Mouse (Mus musculus) midbrain, embryonic 16.5 days (tissue): Measurements from ENCODE around the gene Trap1. TPM values are rescaled to one million over a fixed set of nuclear protein-coding genes. Genes with fewer than 3 reads are reported as not detected.
"Not testable (repeated sequence)": the region's sequence is repeated elsewhere in the genome, so short reads cannot be mapped to it uniquely, and the experiment has no call there.

Experiments
- ATAC-seq: fragments of 200-750 bp; cut with Nextera tagmentation; 2 replicates; pipeline ENCODE4 v1.8.0; 2017; ENCODE audit warnings: moderate TSS enrichment
- H3K27ac ChIP-seq: fragments of 300-500 bp; sonication (generic); 2 replicates; pipeline ENCODE4 v1.5.1; 2014; ENCODE audit warnings: mild to moderate bottlenecking, low read length, mixed read lengths
- H3K27me3 ChIP-seq: fragments of 300-500 bp; sonication (generic); 2 replicates; pipeline ENCODE4 v1.6.1; 2014; ENCODE audit warnings: low read depth, low read length, mixed read lengths; ENCODE audit not compliant: control insufficient read depth, insufficient read depth
- H3K36me3 ChIP-seq: fragments of 300-500 bp; sonication (generic); 2 replicates; pipeline ENCODE4 v1.6.1; 2014; ENCODE audit warnings: mild to moderate bottlenecking, low read length, moderate library complexity, mixed read lengths; ENCODE audit not compliant: control insufficient read depth, insufficient read depth
- H3K4me1 ChIP-seq: fragments of 300-500 bp; sonication (generic); 2 replicates; pipeline ENCODE4 v1.6.1; 2014; ENCODE audit warnings: mild to moderate bottlenecking, low read length, mixed read lengths; ENCODE audit not compliant: control insufficient read depth, insufficient read depth
- H3K4me2 ChIP-seq: fragments of 300-500 bp; sonication (generic); 2 replicates; pipeline ENCODE4 v1.6.1; 2014; ENCODE audit warnings: mild to moderate bottlenecking, low read length, mixed read lengths
- H3K4me3 ChIP-seq: fragments of 300-500 bp; sonication (generic); 2 replicates; pipeline ENCODE4 v1.5.1; 2014; ENCODE audit warnings: low read depth, mild to moderate bottlenecking, low read length, moderate library complexity, mixed read lengths
- H3K9ac ChIP-seq: fragments of 300-500 bp; sonication (generic); 2 replicates; pipeline ENCODE4 v1.6.1; 2014; ENCODE audit warnings: low read depth, low read length, mixed read lengths
- H3K9me3 ChIP-seq: fragments of 300-500 bp; sonication (generic); replicated peaks from 2 replicates; pipeline ENCODE4 v1.6.1; 2014; ENCODE audit warnings: mild to moderate bottlenecking, low read length, mixed read lengths; ENCODE audit not compliant: control insufficient read depth, poor library complexity, severe bottlenecking
- WGBS: fragments of 180-500 bp; shearing (Covaris S2); extraction: QIAGEN DNeasy Blood & Tissue Kit; methylation state at CpG from one replicate; pipeline ENCODE4 v1.1.7; 2014; 5-methylcytosine and 5-hydroxymethylcytosine counted together
- polyA plus RNA-seq: library from polyadenylated mRNA; unstranded; fragments of >200 nt; fragmentation: Nextera tagmentation; extraction: Ambion mirVana; gene quantifications from 2 replicates; pipeline ENCODE4 v1.2.1, GENCODE M21; 2015

The Trap1 gene
- polyA plus RNA-seq, 1 experiment from 2014 or later: 53.2 TPM

- ATAC-seq: no peak
Observed at GRCm38 (mm10) chr16:4031441-4032274, 46.0 kb downstream of the Trap1 start.

GRCm38 (mm10) chr16:4030501-4030900 lies 47.1 kb downstream of the Trap1 start:
- ATAC-seq: no peak
- 95% methylated on average over 10 of the region's 10 CpGs for WGBS
- H3K9ac ChIP-seq: no peak overlapping the region
- no peaks in the 10 kb centered on the region for H3K36me3 ChIP-seq
- no peaks in the 10 kb centered on the region for H3K27me3 ChIP-seq
- no peaks in the 10 kb centered on the region for H3K9me3 ChIP-seq
- no peak overlapping the region for H3K27ac ChIP-seq
- no peak overlapping the region for H3K4me2 ChIP-seq
- H3K4me3 ChIP-seq: no peak overlapping the region
- H3K4me1 ChIP-seq: no peaks in the 10 kb centered on the region

More at GRCm38 (mm10) chr16:4031441-4032274, 46.0 kb downstream of the Trap1 start:
- Histone ChIP-seq H3K4me1 (no peaks in the 10 kb centered on the region), H3K36me3 (no peaks in the 10 kb centered on the region), H3K4me3 (no peak overlapping the region), H3K4me2 (no peak overlapping the region), H3K27ac (no peak overlapping the region), H3K27me3 (no peaks in the 10 kb centered on the region), H3K9ac (no peak overlapping the region), H3K9me3 (no peaks in the 10 kb centered on the region)
- 78% methylated on average over 6 of the region's 6 CpGs for WGBS

GRCm38 (mm10) chr16:4029371-4029841 lies 48.2 kb downstream of the Trap1 start:
- ATAC-seq: no peak
- Histone ChIP-seq H3K9me3 (no peaks in the 10 kb centered on the region), H3K9ac (no peak overlapping the region), H3K36me3 (no peaks in the 10 kb centered on the region), H3K27me3 (no peaks in the 10 kb centered on the region), H3K4me2 (no peak overlapping the region), H3K4me1 (no peaks in the 10 kb centered on the region), H3K27ac (no peak overlapping the region), H3K4me3 (no peak overlapping the region)
- 77% methylated on average over 5 of the region's 5 CpGs for WGBS

- H3K4me3 ChIP-seq: no peak overlapping the region
- H3K27ac ChIP-seq: no peak overlapping the region
- no peaks in the 10 kb centered on the region for H3K27me3 ChIP-seq
- H3K9ac ChIP-seq: no peak overlapping the region
- H3K4me2 ChIP-seq: no peak overlapping the region
- ATAC-seq: no peak
- WGBS: 86% methylated on average over 3 of the region's 3 CpGs
- H3K36me3 ChIP-seq: no peaks in the 10 kb centered on the region
- no peaks in the 10 kb centered on the region for H3K4me1 ChIP-seq
- no peaks in the 10 kb centered on the region for H3K9me3 ChIP-seq
Observed at GRCm38 (mm10) chr16:4027211-4027610, 50.4 kb downstream of the Trap1 start.

- Histone ChIP-seq H3K27ac (no peak overlapping the region), H3K9ac (no peak overlapping the region), H3K4me3 (no peak overlapping the region), H3K9me3 (no peaks in the 10 kb centered on the region), H3K36me3 (no peaks in the 10 kb centered on the region), H3K4me1 (no peaks in the 10 kb centered on the region), H3K27me3 (no peaks in the 10 kb centered on the region), H3K4me2 (no peak overlapping the region)
- no peak for ATAC-seq
- WGBS: 70% methylated on average over 1 of the region's 1 CpGs
Observed at GRCm38 (mm10) chr16:4026672-4027071, 51.0 kb downstream of the Trap1 start.

- Histone ChIP-seq H3K9ac (no peak overlapping the region), H3K27ac (no peak overlapping the region), H3K36me3 (no peaks in the 10 kb centered on the region), H3K4me3 (no peak overlapping the region), H3K4me2 (no peak overlapping the region), H3K9me3 (no peaks in the 10 kb centered on the region), H3K4me1 (no peaks in the 10 kb centered on the region), H3K27me3 (no peaks in the 10 kb centered on the region)
- WGBS: 73% methylated on average over 4 of the region's 4 CpGs
- no peak for ATAC-seq
Observed at GRCm38 (mm10) chr16:4022719-4023118, 54.9 kb downstream of the Trap1 start.

- no peak for ATAC-seq
- Histone ChIP-seq H3K9ac (no peak overlapping the region), H3K36me3 (no peaks in the 10 kb centered on the region), H3K4me3 (no peak overlapping the region), H3K4me1 (no peaks in the 10 kb centered on the region), H3K27ac (no peak overlapping the region), H3K4me2 (no peak overlapping the region), H3K9me3 (no peaks in the 10 kb centered on the region), H3K27me3 (no peaks in the 10 kb centered on the region)
- WGBS: 91% methylated on average over 1 of the region's 1 CpGs
Observed at GRCm38 (mm10) chr16:4021241-4021640, 56.4 kb downstream of the Trap1 start.

- not testable (repeated sequence) for H3K9me3 ChIP-seq, H3K27me3 ChIP-seq, ATAC-seq, H3K27ac ChIP-seq, H3K9ac ChIP-seq, H3K4me1 ChIP-seq, H3K4me2 ChIP-seq, H3K4me3 ChIP-seq, H3K36me3 ChIP-seq
- WGBS: 90% methylated on average over 6 of the region's 6 CpGs
Observed at GRCm38 (mm10) chr16:4017466-4017865, 60.2 kb downstream of the Trap1 start.

- not testable (repeated sequence) for H3K4me2 ChIP-seq, ATAC-seq, H3K27me3 ChIP-seq, H3K4me1 ChIP-seq, H3K9ac ChIP-seq, H3K36me3 ChIP-seq, H3K9me3 ChIP-seq, H3K4me3 ChIP-seq, H3K27ac ChIP-seq
- WGBS: 80% methylated on average over 17 of the region's 17 CpGs
Observed at GRCm38 (mm10) chr16:4016786-4017185, 60.8 kb downstream of the Trap1 start.
